Mouse (Mus musculus): ENCODE results near the gene Birc6. TPM values are rescaled to one million over a fixed set of nuclear protein-coding genes. Genes with fewer than 3 reads are reported as not detected.

Gene Birc6
- polyA plus RNA-seq, 1 experiment from 2014 or later: 46.6 TPM

Other genes with a start within 250 kb of the Birc6 start
- gene Memo1, start 232.8 kb upstream of the Birc6 start, polyA plus RNA-seq (2018): 43.0 to 85.8 TPM (median 55.8 TPM) in 3 replicates
- 46.3 to 83.5 TPM (median 55.5 TPM) in 3 replicates for gene Dpy30, start 204.4 kb upstream of the Birc6 start, polyA plus RNA-seq (2018)
- 17.9 to 23.6 TPM (median 19.3 TPM) in 3 replicates for gene Spast, start 189.3 kb upstream of the Birc6 start, polyA plus RNA-seq (2018)
- 11.1 to 14.4 TPM (median 14.3 TPM) in 3 replicates for gene Slc30a6, start 132.7 kb upstream of the Birc6 start, polyA plus RNA-seq (2018)
- 5.8 to 7.9 TPM (median 5.9 TPM) in 3 replicates for gene Nlrc4, start 69.2 kb upstream of the Birc6 start, polyA plus RNA-seq (2018)
- gene Yipf4, start 38.8 kb upstream of the Birc6 start, polyA plus RNA-seq (2018): 33.6 to 50.1 TPM (median 43.6 TPM) in 3 replicates
- gene Ttc27, start 189.4 kb downstream of the Birc6 start, polyA plus RNA-seq (2018): 5.7 to 15.0 TPM (median 5.9 TPM) in 3 replicates